Mouse (Mus musculus) C2C12 (cell line): Measurements from ENCODE around the gene Hmgxb4. TPM values are rescaled to one million over a fixed set of nuclear protein-coding genes. Genes with fewer than 3 reads are reported as not detected.

Source experiments
- H3K27me3 ChIP-seq: one replicate; pipeline ENCODE4 v1.6.1; 2011; ENCODE audit not compliant: control insufficient read depth, insufficient read depth, insufficient read length
- H3K36me3 ChIP-seq: one replicate; pipeline ENCODE4 v1.6.1; 2011; ENCODE audit not compliant: control insufficient read depth, insufficient read depth
- H3K4me3 ChIP-seq: one replicate; pipeline ENCODE4 v1.5.1; 2011; ENCODE audit warnings: mild to moderate bottlenecking, control low read depth; ENCODE audit not compliant: poor library complexity, insufficient read depth, severe bottlenecking
- H3K79me2 ChIP-seq: one replicate; pipeline ENCODE4 v1.6.1; 2011; ENCODE audit not compliant: control insufficient read depth, insufficient read depth
- H3K79me3 ChIP-seq: one replicate; pipeline ENCODE4 v1.6.1; 2011; ENCODE audit warnings: low read depth, control low read depth
- H3ac ChIP-seq: one replicate; pipeline ENCODE3; 2011; ENCODE audit warnings: low read depth; ENCODE audit not compliant: control insufficient read depth, insufficient read length
- CEBPB ChIP-seq: IDR thresholded peaks from one replicate; pipeline ENCODE4 v1.6.1; 2011; ENCODE audit warnings: low read depth, mild to moderate bottlenecking, control low read depth, moderate library complexity
- CTCF ChIP-seq: IDR thresholded peaks from one replicate; pipeline ENCODE4 v1.5.1; 2011; ENCODE audit not compliant: control insufficient read depth, insufficient read depth, insufficient read length
- FOSL1 ChIP-seq: IDR thresholded peaks from one replicate; pipeline ENCODE4 v1.8.0; 2011; ENCODE audit warnings: mild to moderate bottlenecking, low read length; ENCODE audit not compliant: poor library complexity, insufficient read depth, severe bottlenecking
- MAX ChIP-seq: IDR thresholded peaks from one replicate; pipeline ENCODE4 v1.6.1; 2011; ENCODE audit warnings: mild to moderate bottlenecking, control low read depth
- MYOD1 ChIP-seq: IDR thresholded peaks from one replicate; pipeline ENCODE4 v1.6.1; 2011; ENCODE audit warnings: low read depth; ENCODE audit not compliant: control insufficient read depth, insufficient read length
- MYOG ChIP-seq: IDR thresholded peaks from one replicate; pipeline ENCODE4 v1.6.1; 2011; ENCODE audit not compliant: control insufficient read depth, insufficient read length; ENCODE audit errors: extremely low read depth
- USF1 ChIP-seq: IDR thresholded peaks from one replicate; pipeline ENCODE4 v1.6.1; 2011; ENCODE audit warnings: low read depth, mild to moderate bottlenecking, control low read depth, moderate library complexity
- polyA plus RNA-seq: library from polyadenylated mRNA; unstranded; fragments of >200 nt; fragmentation: generic; extraction: Trizol; gene quantifications from one replicate; pipeline ENCODE4 v1.2.1, GENCODE M21; 2012; ENCODE audit warnings: missing spikeins

Hmgxb4 gene
- polyA plus RNA-seq, 1 experiment = 12.0 TPM

- TF ChIP-seq MYOG (no peak), MAX (no peak), CEBPB (no peak), USF1 (no peak), CTCF (no peak), FOSL1 (no peak), MYOD1 (no peak)
- no peaks in the 10 kb centered on the region for H3K79me3 ChIP-seq
- H3K36me3 ChIP-seq = no peaks in the 10 kb centered on the region
- no peak overlapping the region for H3ac ChIP-seq
- no peaks in the 10 kb centered on the region for H3K27me3 ChIP-seq
- H3K79me2 ChIP-seq = no peaks in the 10 kb centered on the region
- no peak overlapping the region for H3K4me3 ChIP-seq
These were observed 19.9 kb upstream of the Hmgxb4 start for GRCm38 (mm10) chr8:74973121-74973869.

GRCm38 (mm10) chr8:74973904-74974303, 19.3 kb upstream of the Hmgxb4 start:
- no peak for TF ChIP-seq CTCF
- no peak for TF ChIP-seq FOSL1
- no peak for TF ChIP-seq CEBPB
- no peak for TF ChIP-seq MYOG
- no peak for TF ChIP-seq MAX
- no peak for TF ChIP-seq MYOD1
- no peak for TF ChIP-seq USF1
- Histone ChIP-seq H3K79me3 (no peaks in the 10 kb centered on the region), H3ac (no peak overlapping the region), H3K79me2 (no peaks in the 10 kb centered on the region), H3K4me3 (no peak overlapping the region), H3K27me3 (no peaks in the 10 kb centered on the region), H3K36me3 (no peaks in the 10 kb centered on the region)

DNA sequence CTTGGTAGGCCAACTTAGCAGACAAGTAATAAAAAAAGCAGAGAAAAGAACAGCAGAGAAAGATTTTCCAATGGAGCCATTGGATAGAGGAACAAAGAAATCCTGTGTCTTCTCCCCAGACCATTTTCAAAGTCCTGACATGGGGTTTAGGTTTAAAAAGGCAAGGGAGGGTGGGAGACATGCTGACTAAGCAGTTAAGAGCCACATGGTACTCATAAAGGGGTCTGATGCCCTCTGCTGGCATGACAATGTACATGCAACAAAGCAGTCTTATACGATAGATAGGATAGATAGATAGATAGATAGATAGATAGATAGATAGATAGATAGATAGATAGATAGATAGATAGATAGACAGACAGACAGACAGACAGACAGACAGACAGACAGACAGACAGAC, 15.7 kb upstream of the Hmgxb4 start:
- Histone ChIP-seq H3K27me3 (no peaks in the 10 kb centered on the region), H3K4me3 (no peak overlapping the region), H3K36me3 (no peaks in the 10 kb centered on the region), H3ac (no peak overlapping the region), H3K79me3 (no peaks in the 10 kb centered on the region), H3K79me2 (no peaks in the 10 kb centered on the region)
- no peak for TF ChIP-seq MAX
- no peak for TF ChIP-seq CTCF

- H3K27me3 ChIP-seq = no peaks in the 10 kb centered on the region
- no peaks in the 10 kb centered on the region for H3K79me3 ChIP-seq
- TF ChIP-seq MYOG (no peak), CTCF (no peak), MYOD1 (peak; percentile 69), USF1 (no peak)
- no peak overlapping the region for H3ac ChIP-seq
- no peaks in the 10 kb centered on the region for H3K79me2 ChIP-seq
- H3K36me3 ChIP-seq = no peaks in the 10 kb centered on the region
- no peak overlapping the region for H3K4me3 ChIP-seq
These were observed 13.0 kb upstream of the Hmgxb4 start for GRCm38 (mm10) chr8:74980060-74980710.

DNA sequence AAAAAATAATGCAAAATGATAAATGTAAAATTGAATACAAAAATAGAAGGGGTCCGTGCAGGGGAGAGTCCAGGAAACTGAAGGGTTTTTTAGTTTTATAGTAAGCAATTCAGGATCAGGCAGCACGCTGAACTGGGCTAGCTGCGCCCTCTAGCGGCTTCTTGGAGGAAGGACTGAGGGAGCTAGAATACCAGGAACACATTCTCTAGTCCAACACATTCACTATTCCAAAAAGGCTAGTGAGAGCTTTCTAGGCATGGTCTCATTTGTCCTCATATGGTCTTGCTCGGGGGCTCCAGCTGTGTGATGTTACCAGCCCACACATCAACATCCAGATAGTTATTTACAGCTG, 12.5 kb upstream of the Hmgxb4 start:
- Histone ChIP-seq H3K27me3 (no peaks in the 10 kb centered on the region), H3K36me3 (no peaks in the 10 kb centered on the region), H3K4me3 (no peak overlapping the region), H3K79me2 (no peaks in the 10 kb centered on the region), H3K79me3 (no peaks in the 10 kb centered on the region), H3ac (no peak overlapping the region)
- no peak for TF ChIP-seq USF1
- peak; percentile 52 for TF ChIP-seq CTCF

DNA sequence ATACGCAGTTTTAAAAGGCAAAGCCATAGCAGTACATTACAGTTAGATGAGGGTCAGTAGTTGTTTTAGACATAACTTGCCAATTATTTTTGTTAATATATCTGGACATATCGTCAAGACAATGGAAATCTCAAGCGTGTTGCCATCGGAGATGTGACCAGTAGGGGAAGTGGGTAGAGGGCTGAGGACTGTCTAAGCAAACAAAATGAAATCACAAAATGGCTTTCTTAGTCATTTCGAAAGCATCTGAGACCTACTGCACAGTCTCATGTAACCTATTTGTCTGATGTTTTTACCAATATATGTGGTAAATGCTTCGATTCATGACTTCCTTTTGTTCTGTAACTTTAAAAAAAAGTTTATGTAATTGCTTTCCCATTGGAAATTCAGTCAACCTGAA, 11.3 kb upstream of the Hmgxb4 start:
- H3K4me3 ChIP-seq = no peak overlapping the region
- H3K79me3 ChIP-seq = no peaks in the 10 kb centered on the region

More for the DNA sequence above, 11.3 kb upstream of the Hmgxb4 start:
- Histone ChIP-seq H3K36me3 (no peaks in the 10 kb centered on the region), H3ac (no peak overlapping the region), H3K79me2 (no peaks in the 10 kb centered on the region), H3K27me3 (no peaks in the 10 kb centered on the region)
- TF ChIP-seq USF1 = no peak
- no peak for TF ChIP-seq MYOD1
